Mouse (Mus musculus): ENCODE data around the gene Rapgef2. TPM values are rescaled to one million over a fixed set of nuclear protein-coding genes. Genes with fewer than 3 reads are reported as not detected.
"Not testable (repeated sequence)": the region's sequence is repeated elsewhere in the genome, so short reads cannot be mapped to it uniquely, and the experiment has no call there.

The Rapgef2 gene
- total RNA-seq, 2 experiments from 2014 or later = 121 to 129 TPM

DNA sequence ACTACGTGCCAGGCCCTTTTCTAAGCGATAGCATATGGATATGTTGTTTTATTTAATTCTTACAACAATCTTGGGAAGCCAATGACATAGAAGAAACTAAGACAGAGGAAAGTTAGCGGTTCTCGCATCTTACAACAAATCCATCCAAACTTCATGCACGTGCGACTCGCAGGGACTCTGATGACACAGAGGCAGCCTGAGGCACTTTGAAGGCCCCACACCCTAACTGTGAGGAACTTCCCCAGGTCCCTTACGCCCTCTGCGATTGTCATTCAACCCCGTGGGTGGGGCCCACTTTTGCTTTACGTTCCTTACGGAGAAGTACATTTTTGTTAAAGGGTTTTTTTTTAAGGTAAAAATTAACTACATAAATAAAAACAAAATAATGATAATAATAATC lies 166.3 kb downstream of the Rapgef2 start:
- no peak for DNase-seq (ENCODE audit: low spot score in 2 of 2)

DNA sequence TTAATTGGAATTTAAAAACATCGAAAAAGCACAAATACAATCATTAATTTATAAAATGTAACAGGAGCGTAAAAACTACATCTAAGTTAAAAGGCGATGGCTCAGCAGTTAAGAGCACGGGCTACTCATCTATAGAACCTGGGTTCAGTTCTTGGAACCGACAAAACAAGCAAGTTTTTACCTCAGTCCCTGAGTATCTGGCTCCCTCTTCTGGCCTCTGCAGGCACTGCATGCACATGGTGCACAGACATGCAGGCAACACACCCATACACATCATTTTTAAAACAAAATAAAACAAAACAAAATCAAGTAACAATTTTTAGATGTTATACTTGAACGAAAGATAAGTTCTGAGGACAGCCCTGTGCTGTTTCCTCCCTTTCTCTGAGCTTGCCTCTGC lies 176.2 kb downstream of the Rapgef2 start:
- no peak for DNase-seq (ENCODE audit: low spot score in 2 of 2)

GRCm38 (mm10) chr3:79108246-79108645 lies 178.1 kb downstream of the Rapgef2 start:
- DNase-seq (ENCODE audit: low spot score in 2 of 2) = no peak

DNA sequence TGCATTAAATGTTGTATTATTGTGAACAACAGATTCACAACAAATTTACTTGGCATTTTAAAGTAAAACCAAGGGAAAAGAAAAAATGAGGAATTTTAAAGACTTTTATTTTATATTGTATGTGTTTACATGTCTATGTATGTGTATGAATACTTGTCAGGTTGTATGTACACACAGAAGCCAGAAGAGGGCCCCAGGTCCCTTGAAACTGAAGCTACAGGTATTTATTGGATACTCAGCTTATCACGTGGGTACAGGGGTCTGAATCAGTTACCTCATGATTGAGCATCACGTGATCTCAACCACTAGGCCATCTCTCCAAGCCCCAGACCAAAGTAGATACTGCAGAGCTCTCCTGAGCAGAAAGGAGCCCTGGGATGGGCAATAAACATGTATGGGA lies 180.0 kb downstream of the Rapgef2 start:
- no peak for DNase-seq (ENCODE audit: low spot score in 2 of 2)

- DNase-seq (ENCODE audit: low spot score in 2 of 2) = no peak
Measured at GRCm38 (mm10) chr3:79103604-79104003, 182.7 kb downstream of the Rapgef2 start.

GRCm38 (mm10) chr3:79101737-79102136 lies 184.6 kb downstream of the Rapgef2 start:
- no peak for DNase-seq (ENCODE audit: low spot score in 2 of 2)

- no peak for DNase-seq (ENCODE audit: low spot score in 2 of 2)
Measured at GRCm38 (mm10) chr3:79100831-79101230, 185.5 kb downstream of the Rapgef2 start.

GRCm38 (mm10) chr3:79089091-79089490 lies 197.2 kb downstream of the Rapgef2 start:
- no peak for DNase-seq (ENCODE audit: low spot score in 2 of 2)

DNA sequence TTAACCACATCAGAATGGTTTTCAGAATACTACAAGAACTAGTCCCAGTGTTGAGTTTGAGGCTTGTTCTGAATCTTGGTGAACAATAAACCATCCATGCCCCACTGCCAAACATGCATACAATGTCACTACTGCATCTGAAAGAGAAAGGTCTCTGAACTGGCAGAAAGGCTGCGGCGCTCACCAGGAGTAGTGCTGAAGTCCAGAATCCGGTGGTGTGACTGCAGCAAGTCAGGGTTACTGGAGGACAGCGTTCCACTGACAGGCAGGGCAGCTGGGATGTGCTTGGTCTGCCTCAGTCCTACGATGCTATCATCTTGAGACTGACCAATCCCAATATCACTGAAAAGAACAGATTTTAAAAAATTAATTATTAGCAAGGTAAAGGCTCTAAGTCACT lies 197.9 kb downstream of the Rapgef2 start:
- DNase-seq (ENCODE audit: low spot score in 2 of 2) = no peak

GRCm38 (mm10) chr3:79086282-79086681 lies 200.0 kb downstream of the Rapgef2 start:
- no peak for DNase-seq (ENCODE audit: low spot score in 2 of 2)

GRCm38 (mm10) chr3:79083881-79084280 lies 202.4 kb downstream of the Rapgef2 start:
- DNase-seq (ENCODE audit: low spot score in 2 of 2) = no peak

- DNase-seq (ENCODE audit: low spot score in 2 of 2) = no peak
Measured at GRCm38 (mm10) chr3:79083030-79083429, 203.3 kb downstream of the Rapgef2 start.

DNA sequence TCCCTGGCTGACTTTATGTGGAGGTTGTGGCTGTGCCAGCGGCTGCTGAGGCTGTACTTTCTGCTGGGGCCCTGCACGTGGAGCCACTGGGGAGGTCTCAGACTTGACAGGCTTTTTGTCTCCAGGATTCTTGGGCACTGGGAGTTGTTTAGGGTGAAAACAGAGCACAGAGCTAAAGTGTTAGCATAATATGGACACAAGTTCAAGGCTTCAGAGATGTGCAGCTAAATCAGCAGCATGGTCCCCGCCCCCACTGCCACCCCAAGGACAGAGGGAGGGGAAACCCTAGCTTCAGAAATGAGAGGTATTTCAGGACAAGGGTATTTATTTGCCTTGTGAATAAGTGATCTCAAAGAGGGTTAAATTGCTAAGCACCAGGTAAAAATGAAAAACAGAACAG lies 207.2 kb downstream of the Rapgef2 start:
- DNase-seq (ENCODE audit: low spot score in 2 of 2) = no peak

GRCm38 (mm10) chr3:79074970-79075369 lies 211.3 kb downstream of the Rapgef2 start:
- no peak for DNase-seq (ENCODE audit: low spot score in 2 of 2)

DNA sequence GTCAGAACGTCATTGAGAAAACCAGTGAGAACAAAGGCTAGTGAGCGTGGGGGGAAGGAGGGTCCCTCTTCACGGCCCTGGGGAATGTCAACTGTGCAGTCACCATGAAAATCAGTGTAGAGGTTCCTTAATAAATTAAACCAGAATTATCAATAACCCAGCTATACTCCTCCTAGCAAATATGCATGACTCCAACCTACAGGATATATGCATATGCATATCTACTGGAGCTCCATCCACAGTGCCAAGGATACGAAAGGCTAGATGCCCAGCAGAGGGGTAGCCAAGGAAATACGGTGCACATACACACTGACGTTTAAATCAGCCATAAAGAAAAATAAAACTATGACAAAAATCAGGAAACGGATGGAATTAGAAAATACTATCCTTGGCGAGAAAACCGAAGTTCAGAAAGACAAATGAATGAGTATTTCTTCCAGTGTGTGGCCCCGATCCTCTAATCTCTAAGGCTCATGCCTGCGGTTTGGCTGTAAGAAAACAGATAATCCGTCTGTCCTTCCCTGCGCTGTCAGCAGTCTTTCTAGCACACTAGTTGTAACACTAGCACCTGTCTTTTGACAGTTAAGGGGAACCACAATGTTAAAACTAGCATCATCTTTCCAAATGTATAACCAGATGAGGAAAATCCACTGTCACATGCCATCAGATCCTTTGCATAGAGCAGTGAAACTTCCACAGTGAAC lies 212.6 kb downstream of the Rapgef2 start:
- DNase-seq (ENCODE audit: low spot score in 2 of 2) = no peak

DNA sequence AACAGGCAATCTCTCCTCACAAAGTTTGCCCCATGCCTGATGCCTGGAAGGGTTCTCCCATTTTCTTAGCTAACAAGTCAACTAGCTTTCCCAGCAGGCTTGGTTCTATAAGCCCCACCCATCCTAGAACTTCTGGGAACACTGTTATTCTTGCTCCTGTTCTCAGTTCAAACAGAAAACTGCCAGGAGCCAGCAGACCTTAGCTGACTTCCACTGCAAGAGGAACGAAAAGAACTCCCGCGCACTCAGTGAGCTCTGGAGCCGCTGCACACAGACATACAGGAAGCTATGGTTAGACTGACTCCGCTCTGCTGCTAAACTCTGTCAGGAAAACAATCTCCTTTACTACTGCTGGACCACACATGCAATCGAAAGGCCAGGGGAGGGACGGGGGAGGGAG lies 214.8 kb downstream of the Rapgef2 start:
- no peak for DNase-seq (ENCODE audit: low spot score in 2 of 2)

- DNase-seq (ENCODE audit: low spot score in 2 of 2) = no peak
Measured at GRCm38 (mm10) chr3:79069891-79070290, 216.4 kb downstream of the Rapgef2 start.

DNA sequence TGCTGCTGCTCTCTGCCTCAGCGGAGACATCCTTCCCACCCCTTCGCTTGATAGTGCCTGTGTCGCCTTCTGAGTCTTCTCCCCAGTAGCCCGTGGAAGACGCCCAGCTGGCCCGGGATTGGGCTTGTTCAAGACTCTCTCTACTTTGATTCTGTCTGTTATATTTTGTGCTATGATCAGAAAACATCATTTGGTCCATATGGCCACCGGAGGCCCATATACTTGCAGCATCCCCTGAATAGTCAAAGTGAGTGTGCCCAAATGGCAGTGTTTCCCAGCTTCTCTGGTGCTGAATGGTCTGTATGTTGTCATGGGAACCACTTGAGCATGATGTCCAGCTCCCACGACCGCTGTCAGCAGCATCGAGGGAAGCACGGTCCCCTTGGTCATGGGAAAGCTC lies 217.3 kb downstream of the Rapgef2 start:
- no peak for DNase-seq (ENCODE audit: low spot score in 2 of 2)

DNA sequence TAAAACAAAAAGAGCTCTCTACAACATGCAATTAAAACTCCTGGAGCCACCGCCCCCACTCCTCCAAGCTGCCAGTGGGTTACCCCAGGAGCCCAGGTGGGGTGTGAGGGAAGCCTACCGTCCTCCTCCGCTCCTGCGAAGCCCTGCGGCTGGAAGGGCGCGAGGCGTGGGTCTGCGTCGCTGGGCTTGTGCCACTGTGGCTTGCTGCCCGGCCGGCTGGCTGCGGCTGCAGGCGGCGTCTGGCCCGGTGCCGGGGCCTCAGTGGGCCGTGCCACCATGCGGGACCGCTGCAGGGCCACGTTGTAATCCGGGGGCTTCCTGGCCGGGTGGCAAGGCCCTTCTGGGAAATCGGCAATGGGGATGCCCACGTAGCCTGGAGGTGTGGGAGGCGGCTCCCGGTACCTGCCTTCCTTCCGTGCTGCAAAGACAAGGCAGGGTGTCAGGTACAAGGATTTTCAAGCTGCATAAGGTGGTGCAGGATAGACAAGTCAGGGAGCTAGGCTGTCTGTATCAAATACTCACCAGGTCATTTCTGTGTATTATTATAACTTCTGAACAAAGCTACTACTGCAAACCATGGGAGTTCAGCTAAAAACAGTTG lies 219.8 kb downstream of the Rapgef2 start:
- peak; percentile 57 to 73 for DNase-seq (ENCODE audit: low spot score in 2 of 2)

DNA sequence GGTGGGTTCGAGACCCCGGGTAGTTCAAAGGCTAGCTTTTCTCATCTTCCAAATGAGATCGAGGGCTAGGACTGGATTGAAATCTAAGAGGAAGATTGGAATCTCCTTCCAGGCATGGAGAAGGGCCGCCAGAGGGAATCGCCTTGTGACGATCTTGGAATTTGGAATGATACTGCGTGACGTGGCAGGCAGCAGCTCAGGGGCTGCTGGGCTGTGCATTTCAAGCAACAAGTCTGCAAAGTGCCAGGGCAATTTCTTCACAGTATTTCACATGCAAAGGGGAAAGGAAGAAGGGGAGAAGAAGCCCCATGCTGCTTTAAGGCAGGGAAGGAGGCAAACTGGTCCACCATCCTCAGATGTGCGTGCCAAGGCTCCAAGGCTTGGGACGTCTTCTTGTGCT lies 222.2 kb downstream of the Rapgef2 start:
- no peak for DNase-seq (ENCODE audit: low spot score in 2 of 2)

- DNase-seq (ENCODE audit: low spot score in 2 of 2) = no peak
Measured at GRCm38 (mm10) chr3:79061426-79061825, 224.9 kb downstream of the Rapgef2 start.

DNA sequence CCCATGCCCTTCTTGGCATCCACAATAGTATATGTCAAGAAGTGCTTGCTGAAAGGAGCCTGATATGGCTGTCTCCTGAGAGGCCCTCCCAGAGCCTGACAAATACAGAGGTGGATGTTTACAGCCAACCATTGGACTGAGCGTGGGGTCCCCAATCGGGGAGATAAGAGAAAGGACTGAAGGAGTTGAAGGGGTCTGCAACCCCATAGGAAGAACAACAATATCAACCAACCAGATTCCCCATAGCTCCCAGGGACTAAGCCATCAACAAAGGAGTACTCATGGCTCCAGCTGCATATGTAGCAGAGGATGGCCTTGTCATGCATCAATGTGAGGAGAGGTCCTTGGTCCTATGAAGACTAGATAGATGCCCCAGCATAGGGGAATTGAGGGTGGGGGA lies 227.8 kb downstream of the Rapgef2 start:
- DNase-seq (ENCODE audit: low spot score in 2 of 2) = not testable (repeated sequence)

GRCm38 (mm10) chr3:79045251-79045650 lies 241.1 kb downstream of the Rapgef2 start:
- DNase-seq (ENCODE audit: low spot score in 2 of 2) = no peak
